Mouse (Mus musculus) CD8-positive naive resting alpha-beta T cell, adult 2 months (primary cell): ENCODE measurements around the gene Bcl2l2.
A peak's percentile ranks its signal among the peaks of the same experiment; 100 is the strongest.

Experiments
- DNase-seq, 2 experiments: peaks; one replicate each; pipeline ENCODE4 v3.0.0; 2022; ENCODE audit warnings: low read depth in 2 of 2, low spot score in 2 of 2

Gene Bcl2l2

GRCm38 (mm10) chr14:54892200-54892599 is 9.0 kb downstream of the Bcl2l2 start, which contains the start of gene Pabpn1:
Gene Pabpn1 (plus strand): TSS chr14:54892500.
- no peak for DNase-seq

GRCm38 (mm10) chr14:54893651-54894181 is 10.5 kb downstream of the Bcl2l2 start:
- DNase-seq: peak; percentile 96 to 98

- no peak for DNase-seq
Measured at GRCm38 (mm10) chr14:54894296-54895151, 11.3 kb downstream of the Bcl2l2 start.

GRCm38 (mm10) chr14:54897445-54897844 is 14.3 kb downstream of the Bcl2l2 start:
- no peak for DNase-seq

GRCm38 (mm10) chr14:54900383-54900782 is 17.2 kb downstream of the Bcl2l2 start:
- DNase-seq: peak; percentile 50 to 66

GRCm38 (mm10) chr14:54903641-54904040 is 20.5 kb downstream of the Bcl2l2 start:
- DNase-seq: no peak

GRCm38 (mm10) chr14:54908682-54909081 is 25.5 kb downstream of the Bcl2l2 start:
- DNase-seq: no peak

- no peak for DNase-seq
Measured at GRCm38 (mm10) chr14:54912109-54912850, 29.1 kb downstream of the Bcl2l2 start.

GRCm38 (mm10) chr14:54912886-54913285 is 29.7 kb downstream of the Bcl2l2 start, which contains the start of gene Slc22a17:
Gene Slc22a17 (minus strand): TSS chr14:54913132.
- peak in 1 of 2 experiments; percentile 16 for DNase-seq

GRCm38 (mm10) chr14:54913343-54913742 is 30.2 kb downstream of the Bcl2l2 start:
- no peak for DNase-seq

GRCm38 (mm10) chr14:54920076-54920685 is 37.0 kb downstream of the Bcl2l2 start:
- no peak for DNase-seq

GRCm38 (mm10) chr14:54924641-54925348 is 41.6 kb downstream of the Bcl2l2 start:
- DNase-seq: no peak

GRCm38 (mm10) chr14:54925349-54926342 is 42.5 kb downstream of the Bcl2l2 start, which contains the start of gene Efs:
Gene Efs (minus strand): TSS chr14:54926126.
- DNase-seq: no peak

- no peak for DNase-seq
Measured at GRCm38 (mm10) chr14:54926401-54927158, 43.4 kb downstream of the Bcl2l2 start.

- DNase-seq: no peak
Measured at GRCm38 (mm10) chr14:54927296-54927695, 44.1 kb downstream of the Bcl2l2 start.

GRCm38 (mm10) chr14:54929801-54930200 is 46.6 kb downstream of the Bcl2l2 start:
- no peak for DNase-seq

- no peak for DNase-seq
Measured at GRCm38 (mm10) chr14:54930431-54930830, 47.3 kb downstream of the Bcl2l2 start.

- no peak for DNase-seq
Measured at GRCm38 (mm10) chr14:54932645-54933150, 49.5 kb downstream of the Bcl2l2 start, which contains the start of gene Il25. Gene Il25 (plus strand): TSS chr14:54932695.
